Mouse (Mus musculus) spleen, adult 2 months (tissue): ENCODE measurements around the gene Tor1b. TPM values are rescaled to one million over a fixed set of nuclear protein-coding genes. Genes with fewer than 3 reads are reported as not detected.

Experiments
- DNase-seq, 2 experiments: peaks; one replicate each; pipeline versions ENCODE4 v3.0.0 to v3.0.0-alpha.2; 2012 to 2021; ENCODE audit warnings: low spot score in 2 of 2, low read depth in 1 of 2
- H3K27ac ChIP-seq: fragments of 200-500 bp; 2 replicates; pipeline ENCODE4 v1.5.1; 2012; ENCODE audit warnings: low read length, inconsistent platforms; ENCODE audit not compliant: insufficient read depth
- H3K27me3 ChIP-seq: fragments of 200-500 bp; 2 replicates; pipeline ENCODE4 v1.6.1; 2012; ENCODE audit warnings: mild to moderate bottlenecking, moderate library complexity, low read length, inconsistent platforms; ENCODE audit not compliant: control insufficient read depth, insufficient read depth
- H3K36me3 ChIP-seq: fragments of 200-500 bp; 2 replicates; pipeline ENCODE4 v1.6.1; 2012; ENCODE audit warnings: mild to moderate bottlenecking, low read length, inconsistent platforms; ENCODE audit not compliant: control insufficient read depth, insufficient read depth
- H3K4me1 ChIP-seq: fragments of 200-500 bp; 2 replicates; pipeline ENCODE4 v1.6.1; 2011; ENCODE audit warnings: inconsistent platforms; ENCODE audit not compliant: control insufficient read depth, insufficient read depth, insufficient read length
- H3K4me3 ChIP-seq: fragments of 200-500 bp; 2 replicates; pipeline ENCODE4 v1.5.1; 2011; ENCODE audit warnings: mild to moderate bottlenecking, inconsistent platforms; ENCODE audit not compliant: insufficient read depth, insufficient read length; ENCODE audit errors: extremely low read depth
- CTCF ChIP-seq: fragments of 200-500 bp; IDR thresholded peaks from 2 replicates; pipeline ENCODE4 v1.5.1; 2011; ENCODE audit warnings: mild to moderate bottlenecking, inconsistent platforms; ENCODE audit not compliant: insufficient read depth, insufficient read length, insufficient replicate concordance; ENCODE audit errors: extremely low read depth
- POLR2A ChIP-seq: fragments of 200-500 bp; IDR thresholded peaks from 2 replicates; pipeline ENCODE4 v1.6.1; 2011; ENCODE audit warnings: low read depth, low read length, inconsistent platforms
- WGBS: fragments of 180-500 bp; shearing (Covaris S2); methylation state at CpG from one replicate; pipeline ENCODE4 v1.1.7; 2018; 5-methylcytosine and 5-hydroxymethylcytosine counted together
- polyA plus RNA-seq: library from polyadenylated mRNA; depleted of rRNA; stranded (reverse); fragments of >200 nt; gene quantifications from 2 replicates; pipeline ENCODE4 v1.2.3, GENCODE M21; 2012; rRNA removed

Tor1b gene
- polyA plus RNA-seq, 1 experiment: 18.9 TPM

GRCm38 (mm10) chr2:30998443-30999260, 45.9 kb downstream of the Tor1b start:
- 90% methylated on average over 8 of the region's 8 CpGs for WGBS
- DNase-seq: no peak
- Histone ChIP-seq H3K4me3 (no peak overlapping the region), H3K36me3 (0 out of 2 replicates have a peak, but pooled peaks cover 1% of the 10 kb centered on the region), H3K27me3 (no peaks in the 10 kb centered on the region), H3K4me1 (no peaks in the 10 kb centered on the region), H3K27ac (no peak overlapping the region)
- TF ChIP-seq CTCF (no peak), POLR2A (no peak)

GRCm38 (mm10) chr2:31002857-31003256, 50.1 kb downstream of the Tor1b start:
- DNase-seq: no peak
- Histone ChIP-seq H3K4me3 (no peak overlapping the region), H3K27ac (no peak overlapping the region), H3K4me1 (no peaks in the 10 kb centered on the region), H3K27me3 (no peaks in the 10 kb centered on the region), H3K36me3 (peaks cover 4% of the 10 kb centered on the region; the same call in 1 of the 2 replicates)
- no peak for TF ChIP-seq CTCF
- no peak for TF ChIP-seq POLR2A
- WGBS: 95% methylated on average over 10 of the region's 10 CpGs

- no peaks in the 10 kb centered on the region for H3K4me1 ChIP-seq
- no peak for DNase-seq
- H3K4me3 ChIP-seq: no peak overlapping the region
- H3K27me3 ChIP-seq: no peaks in the 10 kb centered on the region
- 52% methylated on average over 2 of the region's 2 CpGs for WGBS
- TF ChIP-seq POLR2A: no peak
- TF ChIP-seq CTCF: no peak
- no peak overlapping the region for H3K27ac ChIP-seq
- H3K36me3 ChIP-seq: peaks cover 2% of the 10 kb centered on the region; the same call in 1 of the 2 replicates
Observed at GRCm38 (mm10) chr2:31005453-31005852, 52.7 kb downstream of the Tor1b start.

- 73% methylated on average over 5 of the region's 5 CpGs for WGBS
- no peak overlapping the region for H3K27ac ChIP-seq
- H3K4me3 ChIP-seq: no peak overlapping the region
- H3K36me3 ChIP-seq: peaks cover 4% of the 10 kb centered on the region; the same call in 1 of the 2 replicates
- TF ChIP-seq CTCF: no peak
- no peak for TF ChIP-seq POLR2A
- DNase-seq: no peak
- no peaks in the 10 kb centered on the region for H3K4me1 ChIP-seq
- no peaks in the 10 kb centered on the region for H3K27me3 ChIP-seq
Observed at GRCm38 (mm10) chr2:31006434-31006833, 53.7 kb downstream of the Tor1b start.

GRCm38 (mm10) chr2:31007208-31007607, 54.4 kb downstream of the Tor1b start:
- no peaks in the 10 kb centered on the region for H3K4me1 ChIP-seq
- peaks cover 4% of the 10 kb centered on the region; the same call in 1 of the 2 replicates for H3K36me3 ChIP-seq
- no peaks in the 10 kb centered on the region for H3K27me3 ChIP-seq
- no peak for TF ChIP-seq CTCF
- no peak for TF ChIP-seq POLR2A
- no peak overlapping the region for H3K4me3 ChIP-seq
- DNase-seq: no peak
- no peak overlapping the region for H3K27ac ChIP-seq
- 85% methylated on average over 5 of the region's 5 CpGs for WGBS

Other genes with a start within 250 kb of the Tor1b start
- gene 1700001O22Rik, start 149.3 kb upstream of the Tor1b start, polyA plus RNA-seq: 0.46 and 0.67 TPM in 2 replicates
- 16.6 and 21.7 TPM in 2 replicates for gene Ntmt1, start 145.1 kb upstream of the Tor1b start, polyA plus RNA-seq
- gene Asb6, start 122.6 kb upstream of the Tor1b start, polyA plus RNA-seq: 51.5 and 61.7 TPM in 2 replicates
- 14.7 and 16.8 TPM in 2 replicates for gene Prrx2, start 118.0 kb upstream of the Tor1b start, polyA plus RNA-seq
- gene Ptges, start 23.1 kb upstream of the Tor1b start, polyA plus RNA-seq: 14.3 and 16.0 TPM in 2 replicates
- gene Tor1a, start 15.0 kb downstream of the Tor1b start, polyA plus RNA-seq: 31.3 and 40.2 TPM in 2 replicates
- gene BC005624, start 29.2 kb downstream of the Tor1b start, polyA plus RNA-seq: 14.5 and 16.7 TPM in 2 replicates
- gene Usp20, start 29.3 kb downstream of the Tor1b start, polyA plus RNA-seq: 9.8 and 11.5 TPM in 2 replicates
- gene Fnbp1, start 189.0 kb downstream of the Tor1b start, polyA plus RNA-seq: 78.7 and 92.4 TPM in 2 replicates
- 15.0 and 15.1 TPM in 2 replicates for gene Gpr107, start 199.4 kb downstream of the Tor1b start, polyA plus RNA-seq